Comparison of ENCODE assay signal across 18 mouse cellular contexts in genomic region chr1:91069575-91069974, GRCm38 (mm10).
DNase-seq lines count a peak whose midpoint lies in the region; ATAC-seq and TF ChIP-seq lines count a peak whose summit lies in the region.
"Had no signal": no experiment of that assay in that cellular context is flagged by ENCODE, and none has a peak within 500 bp of the region (broad histone marks: within the 10 kb centered on the region; RNA-seq: fewer than 3 reads in every experiment).

No protein-coding gene starts in this region.

- H3K9ac ChIP-seq in liver, postnatal 0 days (replicated peaks): no peak overlapping the region
- H3K9ac ChIP-seq: forebrain, embryonic 12.5 days; hindbrain, embryonic 15.5 days; midbrain, embryonic 12.5 days had no signal

- intact Hi-C loops in heart, postnatal 14 days (cut with DNase I): no loop called here

- H3K36me3 ChIP-seq in heart, embryonic 10.5 days: peaks cover 12% of the 10 kb centered on the region
- peaks cover 24% of the 10 kb centered on the region for H3K36me3 ChIP-seq in liver, postnatal 0 days (replicated peaks; ENCODE audit: insufficient read depth, low read length)
- H3K36me3 ChIP-seq: forebrain, embryonic 12.5 days; G1E; hindbrain, embryonic 15.5 days; midbrain, embryonic 12.5 days had no signal

- H3K27me3 ChIP-seq in heart, embryonic 10.5 days (ENCODE audit: insufficient read depth, poor library complexity, severe bottlenecking): no peaks in the 10 kb centered on the region
- H3K27me3 ChIP-seq in liver, postnatal 0 days (ENCODE audit: insufficient read depth, low read length): no peaks in the 10 kb centered on the region
- H3K27me3 ChIP-seq: forebrain, embryonic 12.5 days; hindbrain, embryonic 15.5 days; midbrain, embryonic 12.5 days had no signal

- H3K9me3 ChIP-seq in heart, embryonic 10.5 days: no peaks in the 10 kb centered on the region
- no peaks in the 10 kb centered on the region for H3K9me3 ChIP-seq in liver, postnatal 0 days (ENCODE audit: low read length)
- H3K9me3 ChIP-seq: forebrain, embryonic 12.5 days; hindbrain, embryonic 15.5 days; midbrain, embryonic 12.5 days had no signal

- no peak for DNase-seq in heart, embryonic 10.5 days (ENCODE audit: low spot score)
- DNase-seq in heart, postnatal 14 days: no peak
- DNase-seq in liver, postnatal 0 days: no peak
- no peak for DNase-seq in liver
- no peak for DNase-seq in cerebellum, adult 11-12 months
- DNase-seq in kidney, adult 18-20 months: no peak
- DNase-seq in neural tube, embryonic 10.5 days (ENCODE audit: extremely low spot score, low spot score): no peak
- DNase-seq: cerebellum, postnatal 14 days; gastrocnemius, postnatal 36 days; kidney, adult 9 months; kidney, postnatal 36 days; layer of hippocampus, adult 9-11 months; thymus, adult 18-20 months had no signal

- ATAC-seq in liver, postnatal 0 days: peak; percentile 29; the same call in 1 of the 2 replicates
- peak; percentile 19 for ATAC-seq in inflammation-experienced regulatory T-cells, adult 6 months

- no peak overlapping the region for H3K4me2 ChIP-seq in liver, postnatal 0 days (ENCODE audit: low read depth, low read length)
- H3K4me2 ChIP-seq: forebrain, embryonic 12.5 days; hindbrain, embryonic 15.5 days; midbrain, embryonic 12.5 days had no signal

- 0 out of 2 replicates have a peak overlapping the region, but pooled peaks have one; percentile 10 for H3K27ac ChIP-seq in heart, embryonic 10.5 days
- no peak overlapping the region; the same call in 1 of the 2 replicates for H3K27ac ChIP-seq in liver, postnatal 0 days (ENCODE audit: low read depth)
- H3K27ac ChIP-seq: forebrain, embryonic 12.5 days; hindbrain, embryonic 15.5 days; midbrain, embryonic 12.5 days had no signal

- no peak for TF ChIP-seq EP300 in liver, postnatal 0 days (IDR thresholded peaks at IDR 0.05; ENCODE audit: low read depth)

- H3K4me3 ChIP-seq in heart, embryonic 10.5 days: no peak overlapping the region
- H3K4me3 ChIP-seq in liver, postnatal 0 days (ENCODE audit: low read depth, low read length): no peak overlapping the region
- H3K4me3 ChIP-seq: forebrain, embryonic 12.5 days; hindbrain, embryonic 15.5 days; midbrain, embryonic 12.5 days had no signal

- peaks cover 85% of the 10 kb centered on the region for H3K4me1 ChIP-seq in heart, embryonic 10.5 days
- H3K4me1 ChIP-seq in liver, postnatal 0 days (ENCODE audit: insufficient read depth): peaks cover 29% of the 10 kb centered on the region
- H3K4me1 ChIP-seq: forebrain, embryonic 12.5 days; hindbrain, embryonic 15.5 days; midbrain, embryonic 12.5 days had no signal

- no peak for TF ChIP-seq CTCF in liver, postnatal 0 days (IDR thresholded peaks at IDR 0.05; ENCODE audit: low read depth)

- WGBS in heart, embryonic 10.5 days: 74% methylated on average over 6 of the region's 6 CpGs
- WGBS in liver, postnatal 0 days (ENCODE audit: insufficient replicate concordance): 37% methylated on average over 6 of the region's 6 CpGs
